Mouse (Mus musculus): ENCODE measurements at regions not wholly inside any gene's neighbourhood (a gene's known extent, or its start where the extent isn't known, plus 50 kb on each side); places are given as distances from the start of the nearest gene placed in this dataset.
A peak's percentile ranks its signal among the peaks of the same experiment; 100 is the strongest.

GRCm38 (mm10) chr13:64007688-64008087, 81.3 kb downstream of the Hsd17b3 start:
- DNase-seq, result no peak

GRCm38 (mm10) chr13:64002945-64003459, 86.0 kb downstream of the Hsd17b3 start:
- DNase-seq, result no peak

- DNase-seq, result no peak
Observed at GRCm38 (mm10) chr13:64000303-64000702, 88.7 kb downstream of the Hsd17b3 start.

GRCm38 (mm10) chr13:63998647-63999046, 90.4 kb downstream of the Hsd17b3 start:
- DNase-seq, result no peak

GRCm38 (mm10) chr13:63993857-63994477, 95.1 kb downstream of the Hsd17b3 start:
- no peak for DNase-seq

- no peak for DNase-seq
Observed at GRCm38 (mm10) chr13:63992989-63993388, 96.0 kb downstream of the Hsd17b3 start.

- no peak for DNase-seq
Observed at GRCm38 (mm10) chr13:63990480-63990958, 98.5 kb downstream of the Hsd17b3 start.

- peak; percentile 9 to 27 for DNase-seq
Observed at GRCm38 (mm10) chr13:63989769-63990168, 99.3 kb downstream of the Hsd17b3 start.

GRCm38 (mm10) chr13:63988263-63988662, 100.8 kb downstream of the Hsd17b3 start:
- DNase-seq, result no peak

GRCm38 (mm10) chr13:63986681-63987080, 102.3 kb downstream of the Hsd17b3 start:
- DNase-seq, result no peak

GRCm38 (mm10) chr13:63985590-63985989, 103.4 kb downstream of the Hsd17b3 start:
- DNase-seq, result no peak

GRCm38 (mm10) chr13:63985086-63985485, 103.9 kb downstream of the Hsd17b3 start:
- DNase-seq, result no peak

GRCm38 (mm10) chr13:63980012-63980691, 108.9 kb downstream of the Hsd17b3 start:
- no peak for DNase-seq

- no peak for DNase-seq
Observed at GRCm38 (mm10) chr13:63979581-63979980, 109.4 kb downstream of the Hsd17b3 start.

GRCm38 (mm10) chr13:63969907-63970306, 119.1 kb downstream of the Hsd17b3 start:
- no peak for DNase-seq

- DNase-seq, result no peak
Observed at GRCm38 (mm10) chr13:63968623-63969022, 120.4 kb downstream of the Hsd17b3 start.

- DNase-seq, result peak in 1 of 2 experiments; percentile 26
Observed at GRCm38 (mm10) chr13:63957098-63957497, 131.9 kb downstream of the Hsd17b3 start.

GRCm38 (mm10) chr13:63954305-63954704, 134.7 kb downstream of the Hsd17b3 start:
- no peak for DNase-seq

GRCm38 (mm10) chr13:63951922-63952734, 136.9 kb downstream of the Hsd17b3 start:
- peak; percentile 13 to 42 for DNase-seq

GRCm38 (mm10) chr13:63951136-63951535, 136.1 kb downstream of the Ercc6l2 start:
- no peak for DNase-seq

Measured in adrenal gland, postnatal 36 days (tissue).